Mouse (Mus musculus) heart, postnatal 0 days (tissue): Measurements from ENCODE around the gene Mlxipl. TPM values are rescaled to one million over a fixed set of nuclear protein-coding genes. Genes with fewer than 3 reads are reported as not detected.

ENCODE experiments used
- ATAC-seq: fragments of 200-750 bp; cut with Nextera tagmentation; 2 replicates; pipeline ENCODE4 v1.8.0; 2017; ENCODE audit warnings: low read depth, moderate number of reproducible peaks, moderate library complexity; ENCODE audit not compliant: insufficient read depth
- DNase-seq: peaks from one replicate; pipeline ENCODE4 v3.0.0-alpha.2; 2016; ENCODE audit warnings: low spot score
- H3K27ac ChIP-seq: fragments of 300-500 bp; sonication (generic); 2 replicates; pipeline ENCODE4 v1.5.1; 2014; ENCODE audit warnings: low read depth, mild to moderate bottlenecking
- H3K27me3 ChIP-seq: fragments of 300-500 bp; sonication (generic); 2 replicates; pipeline ENCODE4 v1.6.1; 2014; ENCODE audit warnings: low read length, mixed read lengths; ENCODE audit not compliant: control insufficient read depth, insufficient read depth
- H3K36me3 ChIP-seq: fragments of 300-500 bp; sonication (generic); replicated peaks from 2 replicates; pipeline ENCODE4 v1.6.1; 2014; ENCODE audit warnings: low read length, mixed read lengths; ENCODE audit not compliant: control insufficient read depth, insufficient read depth
- H3K4me1 ChIP-seq: fragments of 300-500 bp; sonication (generic); 2 replicates; pipeline ENCODE4 v1.6.1; 2014; ENCODE audit warnings: antibody characterized with exemption; ENCODE audit not compliant: control insufficient read depth, insufficient read depth
- H3K4me2 ChIP-seq: fragments of 300-500 bp; sonication (generic); 2 replicates; pipeline ENCODE4 v1.6.1; 2014; ENCODE audit warnings: low read depth, mild to moderate bottlenecking, low read length, moderate library complexity
- H3K4me3 ChIP-seq: fragments of 300-500 bp; sonication (generic); 2 replicates; pipeline ENCODE4 v1.5.1; 2014; ENCODE audit warnings: low read depth, low read length
- H3K9ac ChIP-seq: fragments of 300-500 bp; sonication (generic); replicated peaks from 2 replicates; pipeline ENCODE4 v1.6.1; 2014; ENCODE audit warnings: low read depth, low read length, mixed read lengths
- H3K9me3 ChIP-seq: fragments of 300-500 bp; sonication (generic); replicated peaks from 2 replicates; pipeline ENCODE4 v1.6.1; 2016; ENCODE audit warnings: low read length; ENCODE audit not compliant: control insufficient read depth
- CTCF ChIP-seq: IDR thresholded peaks from 2 replicates; pipeline ENCODE4 v1.5.1; 2016; ENCODE audit warnings: antibody characterized with exemption, control low read depth, low read depth
- EP300 ChIP-seq: IDR thresholded peaks from 2 replicates; pipeline ENCODE4 v1.6.1; 2016; ENCODE audit warnings: antibody characterized with exemption, low read depth
- WGBS: fragments of 180-500 bp; shearing (Covaris S2); extraction: QIAGEN DNeasy Blood & Tissue Kit; methylation state at CpG from one replicate; pipeline ENCODE4 v1.1.7; 2014; 5-methylcytosine and 5-hydroxymethylcytosine counted together
- polyA plus RNA-seq: library from polyadenylated mRNA; unstranded; fragments of >200 nt; fragmentation: Nextera tagmentation; extraction: Ambion mirVana; gene quantifications from 2 replicates; pipeline ENCODE4 v1.2.1, GENCODE M21; 2015
- total RNA-seq: library from RNA; depleted of rRNA; stranded (reverse); fragments of >200 nt; gene quantifications from 2 replicates; pipeline ENCODE4 v1.2.3, GENCODE M21; 2014; ENCODE audit warnings: low replicate concordance

The Mlxipl gene
- total and polyA plus RNA-seq, 2 experiments from 2014 or later: 5.3 to 16.0 TPM

- H3K9me3 ChIP-seq: no peaks in the 10 kb centered on the region
- no peak overlapping the region for H3K27ac ChIP-seq
- no peak overlapping the region for H3K9ac ChIP-seq
- H3K4me3 ChIP-seq: no peak overlapping the region
- DNase-seq (no peak), ATAC-seq (no peak)
- H3K4me1 ChIP-seq: no peaks in the 10 kb centered on the region
- 84% methylated on average over 14 of the region's 14 CpGs for WGBS
- H3K36me3 ChIP-seq: no peaks in the 10 kb centered on the region
- TF ChIP-seq EP300 (no peak), CTCF (no peak)
- no peaks in the 10 kb centered on the region for H3K27me3 ChIP-seq
- no peak overlapping the region for H3K4me2 ChIP-seq
Measured at GRCm38 (mm10) chr5:135076368-135076767, 13.3 kb upstream of the Mlxipl start.

GRCm38 (mm10) chr5:135076931-135077505 lies 12.7 kb upstream of the Mlxipl start:
- 35% methylated on average over 14 of the region's 14 CpGs for WGBS
- Histone ChIP-seq H3K4me1 (no peaks in the 10 kb centered on the region), H3K4me2 (peak overlapping the region; percentile 92), H3K9me3 (no peaks in the 10 kb centered on the region), H3K9ac (0 out of 2 replicates have a peak overlapping the region, but pooled peaks have one; percentile 79), H3K27me3 (no peaks in the 10 kb centered on the region), H3K27ac (no peak overlapping the region), H3K4me3 (peak overlapping the region; percentile 81), H3K36me3 (no peaks in the 10 kb centered on the region)
- no peak for DNase-seq
- ATAC-seq: no peak
- TF ChIP-seq EP300: no peak
- no peak for TF ChIP-seq CTCF

- ATAC-seq (peak; percentile 90), DNase-seq (peak; percentile 74)
- H3K36me3 ChIP-seq: no peaks in the 10 kb centered on the region
- no peaks in the 10 kb centered on the region for H3K4me1 ChIP-seq
- no peaks in the 10 kb centered on the region for H3K27me3 ChIP-seq
- TF ChIP-seq CTCF (peak; percentile 72), EP300 (no peak)
- peak within 1 kb of the TSS; percentile 79 for H3K9ac ChIP-seq
- peak within 1 kb of the TSS; percentile 92 for H3K4me2 ChIP-seq
- H3K27ac ChIP-seq: no peak within 1 kb of the TSS
- peak within 1 kb of the TSS; percentile 81 for H3K4me3 ChIP-seq
- no peaks in the 10 kb centered on the region for H3K9me3 ChIP-seq
- WGBS: 3% methylated on average over 76 of the region's 83 CpGs
Measured at GRCm38 (mm10) chr5:135077564-135078481, 11.9 kb upstream of the Mlxipl start, which contains the start of gene Vps37d. Gene Vps37d, minus strand, starts transcription at chr5:135078266.

GRCm38 (mm10) chr5:135078482-135078810 lies 11.2 kb upstream of the Mlxipl start:
- Histone ChIP-seq H3K36me3 (no peaks in the 10 kb centered on the region), H3K4me2 (peak overlapping the region; percentile 92), H3K4me3 (peak overlapping the region; percentile 81), H3K9ac (no peak overlapping the region), H3K27ac (no peak overlapping the region), H3K4me1 (no peaks in the 10 kb centered on the region), H3K27me3 (no peaks in the 10 kb centered on the region), H3K9me3 (no peaks in the 10 kb centered on the region)
- DNase-seq (no peak), ATAC-seq (no peak)
- TF ChIP-seq EP300: no peak
- TF ChIP-seq CTCF: no peak
- WGBS: 3% methylated on average over 11 of the region's 11 CpGs

- peaks cover 6% of the 10 kb centered on the region; the same call in 1 of the 2 replicates for H3K27me3 ChIP-seq
- H3K4me1 ChIP-seq: no peaks in the 10 kb centered on the region
- 90% methylated on average over 2 of the region's 2 CpGs for WGBS
- ATAC-seq (no peak), DNase-seq (no peak)
- no peaks in the 10 kb centered on the region for H3K36me3 ChIP-seq
- TF ChIP-seq EP300 (no peak), CTCF (no peak)
- no peak overlapping the region for H3K4me3 ChIP-seq
- H3K9me3 ChIP-seq: no peaks in the 10 kb centered on the region
- H3K4me2 ChIP-seq: no peak overlapping the region
- H3K27ac ChIP-seq: no peak overlapping the region
- no peak overlapping the region for H3K9ac ChIP-seq
Measured at GRCm38 (mm10) chr5:135079578-135079977, 10.1 kb upstream of the Mlxipl start.
